Mouse (Mus musculus) adrenal gland, adult 2 months (tissue): ENCODE results near the gene Phyhipl. TPM values are rescaled to one million over a fixed set of nuclear protein-coding genes. Genes with fewer than 3 reads are reported as not detected.
A peak's percentile ranks its signal among the peaks of the same experiment; 100 is the strongest.

Source experiments
- DNase-seq: peaks from one replicate; pipeline ENCODE4 v3.0.0; 2021
- polyA plus RNA-seq: library from polyadenylated mRNA; depleted of rRNA; stranded (reverse); fragments of >200 nt; gene quantifications from 2 replicates; pipeline ENCODE4 v1.2.3, GENCODE M21; 2012
- total RNA-seq, 2 experiments: library from RNA; stranded (reverse); gene quantifications; 2 replicates each; pipeline ENCODE4 v1.2.3; 2021

Gene Phyhipl
- total and polyA plus RNA-seq, 3 experiments: 0.99 to 4.0 (median 2.8) TPM

GRCm38 (mm10) chr10:70635261-70635660, 20.5 kb downstream of the Phyhipl start:
- DNase-seq: no peak

- no peak for DNase-seq
Observed at GRCm38 (mm10) chr10:70631142-70631541, 24.6 kb downstream of the Phyhipl start.

DNA sequence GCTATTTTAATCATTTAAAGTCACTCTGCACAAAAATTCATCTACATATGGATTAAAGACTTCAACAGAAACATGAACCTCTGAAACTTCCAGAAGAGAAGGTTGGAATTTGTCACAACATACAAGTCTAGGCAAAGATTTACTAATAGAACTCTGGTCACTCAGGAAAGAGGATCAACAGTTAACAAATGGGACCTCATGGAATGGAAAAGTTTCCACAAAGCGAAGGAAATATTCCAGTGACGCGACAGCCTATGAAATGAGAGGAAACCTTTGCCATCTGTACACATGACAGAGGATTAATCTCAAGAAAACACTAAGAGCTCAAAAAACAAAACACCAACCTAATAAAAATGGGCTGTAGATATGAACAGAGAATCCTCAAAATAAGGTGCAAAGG, 32.3 kb downstream of the Phyhipl start:
- no peak for DNase-seq

GRCm38 (mm10) chr10:70616377-70616776, 39.4 kb downstream of the Phyhipl start:
- DNase-seq: no peak

DNA sequence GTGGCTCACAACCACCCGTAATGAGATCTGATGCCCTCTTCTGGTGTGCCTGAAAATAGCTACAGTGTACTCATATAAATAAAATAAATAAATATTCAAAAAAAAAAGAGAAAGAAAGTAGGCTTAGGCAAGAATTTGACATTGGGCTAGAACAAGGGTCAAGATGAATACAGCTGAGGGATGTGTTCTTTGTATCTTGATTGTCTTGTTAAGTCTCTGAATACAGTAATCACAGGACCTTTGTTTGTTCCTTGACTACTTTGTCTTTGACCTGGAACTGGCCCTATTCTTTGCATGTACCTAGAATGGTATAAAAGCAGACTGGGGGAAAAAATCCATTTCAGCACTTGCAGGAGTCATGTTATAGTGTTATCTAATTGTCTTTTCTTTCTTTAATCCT, 44.1 kb downstream of the Phyhipl start:
- DNase-seq: no peak

GRCm38 (mm10) chr10:70599925-70600305, 55.9 kb downstream of the Phyhipl start:
- no peak for DNase-seq

DNA sequence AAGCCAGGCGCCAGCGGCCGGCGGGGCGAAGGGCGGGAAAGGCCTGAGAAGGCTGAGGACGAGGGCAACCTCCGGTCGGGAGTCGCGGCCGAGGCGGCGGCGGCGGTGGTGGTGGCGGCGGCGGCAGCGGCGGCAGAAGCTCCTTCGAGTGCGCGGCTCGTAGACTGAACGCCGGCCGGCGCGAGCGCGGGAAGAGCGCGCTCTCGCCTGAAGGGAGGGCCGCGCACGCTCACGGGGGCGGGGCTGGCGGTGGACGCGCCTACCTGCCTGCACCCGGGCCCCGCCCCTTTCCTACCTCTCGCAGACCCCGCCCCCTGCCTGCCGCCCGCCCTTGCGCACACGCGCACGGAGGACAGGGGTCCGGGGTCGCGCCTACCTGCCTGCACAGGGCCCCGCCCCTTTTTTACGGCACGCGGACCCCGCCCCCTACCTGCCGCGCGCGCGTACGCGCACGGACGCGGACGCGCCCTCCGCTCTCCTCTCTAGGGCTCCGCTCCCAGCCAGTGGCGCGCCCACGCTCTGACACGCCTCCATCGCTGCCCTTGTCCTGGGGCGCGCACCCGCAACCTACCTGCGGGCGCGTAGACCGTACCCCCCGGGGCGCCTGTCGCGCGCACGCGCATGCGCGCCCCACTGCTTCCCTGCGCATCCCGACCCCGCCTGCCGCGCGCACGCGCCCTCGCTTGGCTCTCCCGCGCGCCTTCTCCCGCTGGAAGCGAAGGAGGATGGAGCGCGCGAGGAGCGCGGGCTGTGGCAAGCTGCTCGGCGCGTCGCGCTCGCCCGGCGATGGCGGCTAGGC, 56.4 kb downstream of the Phyhipl start:
- DNase-seq: peak; percentile 84

DNA sequence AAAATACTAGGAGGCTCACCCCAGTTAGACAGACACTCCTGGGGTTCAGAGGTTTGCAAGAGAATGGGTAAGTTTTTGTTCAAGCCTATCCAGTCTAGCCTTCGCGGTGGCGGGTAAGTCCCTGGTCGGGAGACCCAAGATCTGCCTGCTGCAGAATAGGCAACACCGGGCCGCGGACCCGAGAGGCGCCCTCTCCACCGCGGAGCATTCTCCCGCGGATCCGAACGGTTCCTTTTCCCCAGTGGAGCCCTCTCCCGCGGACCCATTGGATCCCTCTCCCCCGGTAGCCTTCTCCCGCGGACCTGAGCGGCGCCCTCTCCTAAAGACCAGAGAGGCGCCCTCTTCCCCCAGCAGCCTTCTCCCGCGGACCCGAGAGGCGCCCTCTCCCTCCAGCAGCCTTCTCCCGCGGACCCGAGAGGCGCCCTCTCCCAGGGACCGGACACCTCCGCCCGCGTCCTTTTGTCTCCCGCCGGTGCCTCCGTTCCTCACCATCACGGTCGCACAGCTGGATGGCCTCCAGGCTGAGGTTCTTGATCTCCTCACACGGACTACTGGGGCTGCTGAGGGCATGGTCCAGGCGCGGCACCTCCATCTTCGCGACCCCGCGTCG, 57.1 kb downstream of the Phyhipl start:
- peak; percentile 56 for DNase-seq

- DNase-seq: no peak
Observed at GRCm38 (mm10) chr10:70598081-70598515, 57.7 kb downstream of the Phyhipl start.

GRCm38 (mm10) chr10:70594007-70594406, 61.8 kb downstream of the Phyhipl start:
- peak; percentile 28 for DNase-seq

GRCm38 (mm10) chr10:70586876-70587405, 68.8 kb downstream of the Phyhipl start:
- DNase-seq: no peak

DNA sequence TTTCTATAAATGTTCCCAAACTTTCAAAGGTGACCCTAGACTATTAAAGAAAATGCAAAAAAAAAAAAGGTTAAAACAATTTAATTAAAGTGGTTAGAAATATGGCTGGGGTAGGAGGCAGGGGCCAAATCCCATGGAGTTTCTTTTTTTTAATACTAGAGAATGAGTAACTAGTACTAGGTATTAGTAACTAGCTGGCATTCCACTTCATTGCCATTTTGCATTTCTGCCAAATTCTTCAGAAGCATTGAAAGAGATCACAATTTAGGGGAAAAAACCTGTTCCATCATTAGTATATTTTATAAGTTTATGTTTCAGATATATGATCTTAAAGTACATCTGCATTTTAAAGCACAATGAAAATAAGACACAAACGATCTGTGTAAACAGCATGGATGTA, 71.6 kb downstream of the Phyhipl start:
- no peak for DNase-seq

- no peak for DNase-seq
Observed at GRCm38 (mm10) chr10:70581556-70582211, 74.1 kb downstream of the Phyhipl start.

DNA sequence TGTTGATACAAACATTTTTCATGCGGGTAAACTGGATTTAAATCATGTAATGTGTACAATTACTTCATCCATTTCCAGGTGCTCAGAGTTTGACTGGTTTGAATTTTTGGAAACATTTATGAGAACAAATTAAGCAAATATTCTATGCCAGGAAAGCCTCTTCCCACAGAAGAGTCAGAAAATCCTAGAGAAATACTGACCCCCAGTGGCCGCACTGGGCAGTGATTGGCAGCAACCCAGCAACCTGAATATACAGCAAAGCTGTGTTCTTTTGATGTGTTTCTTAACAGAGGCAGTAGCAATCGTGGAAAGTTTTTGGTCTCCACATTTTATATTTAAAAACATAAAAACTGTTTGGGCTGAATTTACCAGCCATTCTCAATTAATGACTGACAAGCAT, 92.1 kb downstream of the Phyhipl start:
- DNase-seq: peak; percentile 64

DNA sequence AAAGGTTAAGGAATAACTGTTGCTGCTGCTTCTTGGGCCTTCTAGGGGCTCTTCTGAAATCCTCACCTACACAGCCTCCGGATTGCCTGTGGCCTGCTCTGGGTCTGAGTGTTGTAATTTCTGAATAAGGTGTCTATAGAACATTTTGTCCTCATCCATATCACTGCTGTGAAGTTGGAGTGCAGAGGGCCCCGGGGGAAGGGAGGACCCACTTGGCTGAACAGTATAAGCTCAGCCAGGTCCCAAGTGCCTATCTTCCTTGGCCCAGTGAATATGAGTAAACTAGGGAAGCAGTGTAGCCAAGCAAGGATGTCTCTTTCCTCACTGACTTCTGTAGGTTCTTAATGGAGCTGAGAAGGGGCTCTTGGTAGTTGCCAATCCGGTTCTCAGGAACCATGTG, 103.2 kb downstream of the Phyhipl start:
- no peak for DNase-seq

GRCm38 (mm10) chr10:70542857-70543256, 112.9 kb downstream of the Phyhipl start:
- DNase-seq: no peak

DNA sequence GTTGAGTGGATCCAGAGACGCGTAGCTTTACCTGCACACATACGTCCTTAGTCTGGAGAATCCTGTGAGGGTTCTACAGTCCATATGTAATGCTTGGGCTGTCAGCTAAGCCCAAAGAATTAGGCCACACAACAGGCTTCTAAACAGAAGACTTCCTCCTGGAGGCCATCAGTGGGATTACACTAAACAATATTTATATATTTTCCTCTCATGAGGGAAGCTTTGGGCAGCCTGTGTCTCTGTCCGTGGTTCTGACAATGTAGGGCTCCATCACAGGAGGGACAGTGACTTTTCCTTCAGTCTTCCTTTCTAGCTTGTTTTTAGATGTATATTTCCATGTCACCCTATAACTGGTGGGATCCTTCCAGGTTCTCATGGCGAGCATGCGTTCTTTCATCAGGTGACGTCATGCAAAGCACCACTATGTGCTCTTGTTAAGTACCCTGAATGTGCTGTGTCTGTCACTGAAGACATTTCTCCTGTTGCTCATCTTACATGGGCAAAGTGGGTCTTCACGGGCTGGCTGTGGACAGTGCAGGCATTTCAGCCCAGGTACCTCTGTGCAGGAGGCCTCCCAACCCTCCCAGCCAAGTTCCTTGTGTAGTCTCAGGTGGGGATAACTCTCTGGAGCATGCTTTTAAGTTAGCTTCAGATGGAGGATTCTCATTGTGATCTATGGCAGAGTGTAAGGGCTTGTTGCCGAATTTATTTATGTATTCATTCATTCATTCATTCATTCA, 115.1 kb downstream of the Phyhipl start:
- no peak for DNase-seq

DNA sequence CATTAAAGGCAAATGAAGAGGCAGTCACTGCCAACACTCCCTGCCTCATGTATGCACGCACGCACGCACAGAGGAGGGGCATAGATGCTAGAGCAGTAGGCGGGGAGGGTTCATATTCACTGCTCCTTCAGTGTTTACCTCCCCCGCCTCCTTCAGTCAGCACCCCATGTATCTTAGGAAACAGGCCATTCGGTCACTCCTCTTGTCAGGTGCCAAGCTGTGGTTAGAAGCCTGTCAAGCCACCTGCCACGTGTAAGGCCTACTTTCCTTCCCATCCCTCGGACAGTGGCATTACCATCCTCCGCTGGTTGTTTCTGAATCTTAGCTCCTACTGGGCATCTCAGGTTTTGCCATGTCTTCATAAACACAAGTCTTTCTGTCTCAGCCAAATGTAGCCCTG, 116.5 kb downstream of the Phyhipl start:
- no peak for DNase-seq

DNA sequence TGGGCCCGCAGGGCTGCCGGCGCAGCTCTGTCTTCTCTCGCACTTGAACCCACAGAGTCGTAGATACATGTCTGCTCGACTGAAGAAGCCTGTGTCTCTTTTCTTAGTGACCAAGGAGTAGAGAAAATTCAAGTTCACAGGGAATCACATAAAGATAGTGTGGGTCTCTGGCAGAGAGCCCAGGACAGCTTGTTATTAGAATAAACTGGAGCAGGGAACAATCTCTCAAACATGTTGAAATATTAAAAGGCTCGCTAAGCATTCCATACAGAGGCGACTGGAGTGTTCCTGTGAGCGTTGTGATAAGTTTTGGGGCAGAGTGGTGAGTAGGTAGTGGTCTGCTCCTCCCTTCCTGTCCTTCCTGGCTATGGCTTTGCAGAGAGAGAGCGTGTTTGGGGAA, 118.1 kb downstream of the Phyhipl start:
- DNase-seq: no peak

GRCm38 (mm10) chr10:70535401-70535800, 120.4 kb downstream of the Phyhipl start:
- no peak for DNase-seq

GRCm38 (mm10) chr10:70534571-70534970, 121.2 kb downstream of the Phyhipl start:
- no peak for DNase-seq

DNA sequence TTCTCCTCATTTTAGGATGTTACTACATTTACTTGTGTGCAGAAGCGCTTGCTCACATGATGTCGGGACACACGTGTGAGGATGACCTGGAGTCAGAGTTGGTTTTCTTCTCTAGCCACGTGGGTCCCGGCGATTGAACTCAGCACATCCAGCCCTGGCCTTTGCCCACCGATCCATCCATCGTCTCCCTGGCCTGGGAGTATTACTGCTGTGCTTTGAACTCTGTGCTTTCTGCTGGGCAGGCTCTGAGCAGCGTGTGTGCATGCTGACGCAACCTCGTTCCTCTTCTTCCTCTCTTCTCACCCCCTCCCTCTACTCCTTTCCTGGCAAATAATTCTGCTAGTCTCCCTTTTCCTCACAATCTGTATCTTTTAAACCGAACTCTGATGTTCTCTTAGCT, 121.8 kb downstream of the Phyhipl start:
- no peak for DNase-seq
